Mouse (Mus musculus) left cerebral cortex, adult 9 months (tissue): ENCODE results near the gene Zcchc24.
A peak's percentile ranks its signal among the peaks of the same experiment; 100 is the strongest.

Source experiments
- DNase-seq, 2 experiments: peaks; one replicate each; pipeline ENCODE4 v3.0.0; 2022; ENCODE audit warnings: low spot score in 2 of 2

Gene Zcchc24

DNA sequence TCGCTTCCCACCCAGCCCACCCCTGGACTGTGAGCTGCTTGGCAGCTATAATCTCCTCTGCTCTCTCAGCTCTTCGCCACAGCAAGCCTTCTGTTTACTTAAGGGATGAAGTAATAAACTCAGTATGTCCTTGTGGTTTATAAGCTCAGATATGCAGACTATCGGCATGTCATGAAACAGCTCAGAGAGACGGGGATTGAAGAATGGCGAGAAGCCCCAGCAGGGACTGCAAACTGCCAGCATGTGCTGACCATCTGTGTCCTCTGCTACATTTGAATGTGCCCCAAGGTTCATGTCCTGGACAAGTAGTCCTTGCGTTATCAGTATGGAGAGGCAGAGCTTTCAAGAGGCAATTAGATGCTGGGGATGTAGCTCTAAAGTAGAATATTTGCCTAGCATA lies 7.5 kb upstream of the Zcchc24 start:
- DNase-seq = no peak

DNA sequence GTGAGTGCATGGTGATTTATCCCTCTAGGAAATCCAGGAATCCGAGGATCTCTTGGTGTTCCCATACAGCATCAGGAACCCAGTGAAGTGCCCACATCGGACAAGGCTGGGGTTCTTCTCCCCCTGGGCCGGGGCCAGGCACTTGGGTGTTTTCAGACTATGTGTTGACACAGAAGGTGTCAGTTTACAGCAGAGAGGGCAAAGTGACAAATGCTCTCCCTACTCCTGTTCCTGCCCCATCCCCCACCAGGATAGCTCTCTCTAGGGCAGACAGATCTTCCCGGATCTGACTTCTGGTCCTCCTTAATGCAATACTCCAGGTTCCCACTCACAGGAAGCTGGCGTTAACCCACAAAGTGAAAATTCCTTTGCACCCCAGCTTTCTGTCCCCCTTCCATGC lies 5.3 kb upstream of the Zcchc24 start:
- DNase-seq = no peak

DNA sequence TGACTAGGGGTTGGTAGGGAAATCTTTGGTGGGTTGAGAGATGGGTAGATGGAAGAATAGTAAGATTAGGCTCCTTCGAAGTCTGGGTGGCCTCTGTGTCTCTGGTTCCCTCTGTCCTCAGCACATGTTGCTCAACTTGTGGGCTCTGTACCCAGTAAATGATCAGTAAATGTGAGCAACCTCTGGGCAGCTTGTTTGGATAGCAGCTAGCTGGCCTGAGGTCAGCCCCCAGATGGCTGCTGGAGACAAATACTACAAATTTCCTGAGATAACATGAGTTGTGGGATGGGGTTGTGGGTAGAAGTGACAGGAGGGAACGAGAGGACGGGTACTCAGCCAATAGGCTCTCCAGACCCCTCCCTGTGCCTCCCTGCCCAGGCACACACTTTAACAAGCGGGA lies 4.2 kb upstream of the Zcchc24 start:
- no peak for DNase-seq

DNA sequence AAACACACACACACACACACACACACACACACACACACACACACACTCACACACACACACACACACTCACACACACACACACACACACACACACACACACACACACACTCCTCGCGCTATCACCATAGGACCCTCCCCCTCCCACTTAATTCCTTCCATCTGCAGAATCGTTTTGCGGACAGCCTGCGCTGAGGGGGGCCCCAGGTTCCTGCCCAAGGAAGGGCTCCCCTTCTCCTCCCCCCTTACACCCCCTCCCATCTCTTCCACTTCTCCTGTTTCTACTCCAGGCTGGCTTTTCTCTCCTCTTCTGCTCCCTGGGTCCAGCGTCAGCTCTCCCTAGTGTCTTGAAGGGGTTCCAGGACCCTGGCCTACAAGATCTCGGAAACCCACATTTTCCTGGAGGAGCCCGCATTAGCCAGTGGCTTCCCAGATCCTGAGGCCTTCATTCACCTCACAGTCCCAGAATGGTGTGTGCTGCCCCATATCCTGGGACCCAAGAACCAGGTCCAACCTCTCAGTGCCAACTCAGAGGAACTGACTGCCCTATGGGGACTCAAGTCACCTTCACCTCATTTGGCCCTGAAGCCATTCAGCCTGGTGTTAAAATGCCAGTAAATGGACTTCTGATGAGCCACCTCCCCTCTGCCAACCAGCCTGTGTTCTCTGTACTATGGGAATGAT lies 927 bp upstream of the Zcchc24 start:
- DNase-seq = no peak

DNA sequence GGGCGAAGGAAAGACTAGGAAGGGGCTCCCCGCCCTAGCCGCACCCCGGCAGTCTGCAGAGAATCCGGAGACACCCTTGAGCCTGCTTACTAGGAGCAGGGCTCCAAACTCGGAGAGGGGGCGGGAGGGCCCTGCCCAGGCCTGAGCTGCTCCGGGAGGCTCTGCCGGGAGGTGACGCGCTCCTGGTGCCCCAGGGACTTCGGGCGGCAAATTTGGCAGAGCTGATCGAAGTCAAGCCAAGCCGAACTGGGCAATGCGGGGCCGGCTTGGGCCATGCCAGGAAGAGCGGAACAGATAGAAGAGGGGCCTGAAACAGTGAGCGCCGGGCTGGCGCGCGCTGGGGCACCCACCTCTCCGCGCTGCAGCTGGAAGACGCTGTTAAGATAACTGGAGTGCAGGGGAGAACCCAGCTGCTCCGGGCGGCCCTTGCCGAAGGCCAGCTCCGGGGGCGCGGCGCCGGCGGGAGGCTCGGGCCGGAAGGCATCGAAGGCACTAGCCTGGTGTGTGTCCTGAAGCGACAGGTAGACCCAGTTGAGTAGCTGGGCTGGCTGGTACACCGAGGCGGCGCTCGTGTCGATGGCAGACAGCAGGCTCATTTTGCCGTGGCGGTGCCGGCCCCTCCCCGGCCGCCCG lies 462 bp downstream of the Zcchc24 start:
- DNase-seq = peak in 1 of 2 experiments; percentile 44

DNA sequence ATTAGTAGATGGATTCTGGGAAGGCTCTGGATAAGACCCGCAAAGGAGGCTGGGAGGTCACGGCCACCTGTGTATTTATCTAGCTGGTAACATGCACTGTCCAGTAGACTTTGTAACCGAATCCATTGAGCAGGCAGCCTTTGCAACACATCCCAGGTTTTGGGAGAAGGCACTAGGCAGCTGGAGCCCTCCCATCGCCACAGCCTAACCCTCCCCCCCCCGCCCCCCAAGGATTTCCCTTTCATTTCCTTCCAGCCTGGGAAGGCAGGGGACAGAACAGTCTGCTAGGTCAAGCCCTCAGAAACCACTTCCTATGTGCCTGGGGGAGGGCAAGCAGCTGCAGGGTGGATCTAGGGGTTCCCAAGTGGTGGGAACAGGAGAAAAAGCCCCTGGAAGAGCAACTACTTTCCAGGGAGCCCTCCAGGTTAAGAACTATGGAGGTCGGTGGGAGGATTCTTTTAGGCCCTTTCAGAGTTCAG lies 1.1 kb downstream of the Zcchc24 start:
- no peak for DNase-seq

DNA sequence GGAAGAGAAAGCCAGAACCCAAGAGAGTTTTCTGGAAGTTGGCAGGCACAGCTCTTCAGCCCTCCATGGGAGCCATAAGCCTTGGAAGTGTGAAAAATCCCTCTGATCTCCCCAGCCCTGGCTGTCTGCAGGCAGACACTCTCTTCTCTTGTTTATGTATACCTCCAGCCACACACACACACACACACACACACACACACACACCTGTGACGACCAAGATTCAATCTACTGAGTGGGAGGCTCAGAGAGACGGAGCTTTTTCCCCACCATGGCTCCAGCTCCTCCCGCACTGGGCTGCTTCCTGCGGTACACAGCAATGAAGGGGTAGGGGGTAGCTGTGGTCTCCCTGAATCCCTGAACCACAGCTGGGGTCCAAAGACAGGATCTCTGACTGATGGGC lies 2.4 kb downstream of the Zcchc24 start:
- no peak for DNase-seq

DNA sequence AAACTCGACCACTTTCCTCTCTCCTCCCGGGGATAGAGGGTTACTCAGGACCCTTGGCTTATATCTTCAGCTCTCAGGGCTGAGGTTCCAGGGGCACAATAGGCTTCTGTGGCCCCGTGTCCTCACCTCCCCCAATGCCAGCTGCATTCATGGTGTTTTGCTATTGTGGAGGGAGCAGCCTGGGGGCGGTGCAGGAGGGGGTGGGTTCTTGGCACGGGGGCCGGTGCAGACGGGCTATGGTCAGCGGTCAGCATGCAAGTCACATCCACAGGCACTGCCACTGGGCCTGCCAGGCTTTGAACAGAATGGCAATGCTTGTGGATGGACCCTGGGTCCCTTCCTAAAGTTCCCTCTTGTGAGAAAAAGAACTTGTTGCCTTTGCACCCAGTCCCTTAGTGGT lies 2.9 kb downstream of the Zcchc24 start:
- peak; percentile 42 to 74 for DNase-seq

DNA sequence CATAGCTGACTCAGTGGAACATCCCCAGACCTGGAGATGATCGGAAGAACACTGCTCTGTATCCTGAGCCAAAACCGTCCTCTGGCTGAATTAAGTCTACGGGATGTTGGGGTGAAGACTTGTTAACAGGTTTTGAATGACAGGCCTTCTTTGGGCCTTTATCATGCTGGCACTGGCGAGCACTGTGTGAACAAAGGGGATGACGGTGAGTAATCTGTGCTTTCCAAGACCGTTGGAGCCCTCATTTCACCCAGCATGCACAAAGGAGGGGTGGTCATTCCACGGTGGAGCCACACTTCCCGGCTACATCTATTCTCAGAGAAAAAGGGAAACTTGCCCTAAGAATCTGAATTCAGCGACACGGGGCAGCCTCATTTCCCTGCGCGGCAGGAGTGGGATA lies 3.7 kb downstream of the Zcchc24 start:
- no peak for DNase-seq

DNA sequence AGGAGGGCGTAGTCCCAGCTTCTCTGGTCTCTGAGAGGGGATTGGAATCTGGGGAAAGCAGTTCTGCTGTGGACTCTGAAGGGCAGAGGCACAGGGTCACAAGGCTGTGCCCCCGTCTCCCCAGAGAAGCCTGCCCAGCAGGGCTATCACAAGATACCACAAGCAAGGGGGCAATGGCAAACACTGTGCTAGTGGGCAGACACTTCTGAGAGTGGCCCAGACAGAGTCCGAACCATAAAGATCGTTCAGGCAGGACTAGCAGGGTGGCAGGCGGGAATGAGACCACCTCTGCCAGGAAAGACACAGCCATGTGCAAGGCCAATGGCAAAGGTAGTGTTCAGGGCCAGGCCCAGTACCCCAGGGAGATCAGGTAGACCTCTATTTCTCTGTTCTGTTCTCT lies 7.7 kb downstream of the Zcchc24 start:
- DNase-seq = no peak

DNA sequence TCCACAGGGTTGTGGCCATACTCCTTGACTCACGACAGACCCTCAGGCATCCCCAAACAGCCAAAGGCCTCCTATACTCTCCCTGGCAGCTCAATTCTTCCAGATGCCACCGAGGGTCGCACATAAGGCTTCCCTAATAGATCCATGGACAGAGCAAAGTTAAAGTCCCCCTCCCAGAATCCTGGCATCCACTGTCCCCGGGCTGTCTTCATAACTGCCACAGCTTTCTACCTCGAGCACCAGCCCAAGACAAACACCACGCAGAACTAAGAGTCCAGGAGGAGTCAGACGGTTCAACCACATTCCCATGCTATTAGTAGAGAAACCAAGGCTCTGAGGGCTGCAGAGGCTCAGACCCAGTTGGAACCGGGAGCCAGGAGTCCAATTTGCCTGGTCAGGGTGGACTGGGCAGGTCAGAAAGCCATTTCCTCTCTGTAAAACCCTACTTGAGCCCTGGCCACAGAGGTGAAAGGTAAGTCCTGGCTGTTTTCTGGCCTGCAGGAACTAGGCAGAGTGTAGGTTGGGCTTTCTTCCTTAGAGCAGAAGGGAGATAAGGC lies 8.8 kb downstream of the Zcchc24 start:
- DNase-seq = no peak

DNA sequence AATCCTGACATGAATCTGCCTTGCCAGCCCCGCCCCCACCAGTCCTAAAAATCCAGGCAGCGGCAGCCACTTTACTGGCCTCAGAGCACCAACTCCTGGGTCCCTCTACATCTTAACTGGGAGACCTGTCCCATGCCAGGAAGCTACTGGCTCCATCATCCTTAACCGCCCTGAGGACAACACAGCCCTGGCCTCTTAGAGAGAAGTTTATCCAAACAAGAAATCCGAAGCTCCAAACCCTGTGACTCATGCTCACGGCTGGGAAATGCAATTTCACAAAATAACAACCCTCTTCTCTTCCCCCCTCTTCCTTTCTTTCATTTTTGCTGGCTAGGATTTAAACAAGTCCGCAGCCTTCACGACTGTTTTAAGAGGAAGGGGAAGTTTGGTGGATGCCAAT lies 9.3 kb downstream of the Zcchc24 start:
- no peak for DNase-seq

DNA sequence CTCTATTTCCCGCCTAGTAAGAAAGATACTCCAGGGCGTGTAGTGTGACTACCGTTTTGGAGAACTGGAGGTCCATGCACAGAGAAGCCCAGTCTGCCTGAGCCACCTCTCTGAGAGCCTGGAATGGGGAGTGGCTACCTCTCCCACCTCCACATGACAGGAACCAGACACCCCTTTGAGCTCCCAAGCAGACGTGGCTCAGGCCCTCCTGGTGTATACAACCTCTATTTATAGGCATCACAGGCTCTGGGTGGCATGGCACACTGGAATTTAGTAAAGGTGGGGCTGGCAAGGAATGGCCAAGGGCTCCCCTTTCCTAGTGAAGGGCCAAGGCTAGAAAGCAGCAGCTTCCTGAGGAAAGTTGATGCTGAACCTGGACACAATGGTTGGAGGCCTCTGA lies 10.9 kb downstream of the Zcchc24 start:
- DNase-seq = no peak

DNA sequence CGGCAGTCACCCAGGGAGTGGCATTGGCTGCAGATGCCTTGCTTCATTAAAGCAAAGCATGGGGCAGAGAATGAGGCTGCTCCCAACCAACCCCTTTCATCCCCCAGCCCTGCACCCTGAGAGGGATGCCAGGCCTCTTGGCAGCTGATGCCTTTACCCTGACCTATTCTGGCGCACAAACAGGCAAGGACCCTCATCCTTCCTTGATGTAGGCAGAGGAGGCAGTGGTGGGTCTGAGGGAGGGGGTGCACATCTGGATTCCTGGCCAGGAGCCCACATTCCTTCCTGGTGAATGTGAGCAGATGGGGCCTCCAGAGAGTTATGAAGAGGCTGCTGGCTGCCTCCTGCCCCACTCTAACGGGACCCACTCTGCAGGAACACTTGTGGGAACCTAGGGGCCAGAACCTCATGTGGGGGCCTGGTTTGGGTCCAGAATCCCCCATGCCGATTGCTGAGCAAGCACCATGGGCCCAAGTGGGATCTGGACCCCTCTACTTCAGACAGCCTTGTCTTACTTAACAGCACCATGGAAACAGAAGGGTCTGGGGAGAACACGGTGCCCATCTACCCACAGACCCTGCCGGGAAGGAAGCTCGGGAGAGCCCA lies 12.4 kb downstream of the Zcchc24 start:
- DNase-seq = no peak

DNA sequence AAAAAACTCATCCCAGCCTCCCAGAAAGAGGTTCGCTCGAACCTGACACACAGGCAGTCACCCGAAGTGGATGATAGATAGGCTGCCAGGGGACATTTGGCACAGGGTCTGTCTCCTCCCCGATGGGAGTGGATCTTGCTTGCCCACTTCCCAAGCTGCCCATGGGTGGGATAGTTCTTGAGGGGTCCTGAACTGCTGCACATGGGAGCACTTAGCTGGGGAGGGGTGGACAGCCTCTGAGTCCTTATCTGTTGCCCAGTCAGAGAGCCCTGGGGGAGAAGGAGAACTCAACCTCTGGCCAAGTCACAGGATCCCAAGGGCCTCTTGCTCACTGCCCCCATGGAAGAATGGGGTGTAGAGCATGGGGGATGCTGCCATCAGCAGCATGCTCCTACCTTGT lies 13.3 kb downstream of the Zcchc24 start:
- no peak for DNase-seq

DNA sequence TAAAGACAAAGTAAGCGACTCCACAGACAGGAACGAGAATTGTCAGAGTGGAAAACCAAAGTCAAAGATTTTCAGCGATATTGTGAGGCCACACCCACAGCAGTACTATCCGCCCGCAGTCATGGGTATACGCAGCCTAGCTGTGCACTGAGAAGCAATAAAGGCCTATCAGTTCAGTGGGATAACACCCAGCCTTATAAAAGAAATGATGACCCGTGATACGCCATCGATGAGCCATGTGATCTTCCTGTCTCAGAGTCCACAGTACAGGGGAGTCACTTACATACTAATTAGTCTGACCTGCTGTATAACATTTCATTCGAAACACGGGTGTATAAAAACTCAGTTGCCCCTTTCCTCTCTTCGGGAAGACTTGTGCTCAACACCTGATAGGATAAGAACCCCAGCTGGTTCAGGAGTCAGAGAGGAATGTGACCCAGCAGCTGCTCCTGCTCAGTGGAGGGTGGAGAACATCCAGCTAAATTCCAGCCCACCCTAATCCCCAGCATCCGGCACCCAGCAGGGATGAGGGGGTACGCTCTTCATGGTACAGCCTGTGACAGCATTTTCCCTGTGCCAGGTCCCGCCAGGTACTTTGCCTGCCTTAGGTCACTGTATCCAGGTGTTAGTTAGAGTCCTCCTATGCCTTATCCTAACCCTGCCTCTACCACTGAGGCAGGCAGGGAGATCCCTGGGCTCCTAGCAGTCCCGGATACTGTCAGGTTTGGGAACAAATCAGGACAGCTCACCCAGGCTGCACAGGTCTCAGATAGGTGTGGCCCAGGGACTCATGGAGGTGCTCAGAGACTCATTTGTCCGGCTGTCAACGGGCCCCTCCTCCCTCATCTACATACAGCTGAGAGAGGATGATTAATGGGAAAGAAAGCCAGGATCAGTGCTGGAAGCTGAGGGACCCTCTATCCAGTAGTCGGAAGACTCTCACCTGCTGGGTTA lies 14.0 kb downstream of the Zcchc24 start:
- no peak for DNase-seq

DNA sequence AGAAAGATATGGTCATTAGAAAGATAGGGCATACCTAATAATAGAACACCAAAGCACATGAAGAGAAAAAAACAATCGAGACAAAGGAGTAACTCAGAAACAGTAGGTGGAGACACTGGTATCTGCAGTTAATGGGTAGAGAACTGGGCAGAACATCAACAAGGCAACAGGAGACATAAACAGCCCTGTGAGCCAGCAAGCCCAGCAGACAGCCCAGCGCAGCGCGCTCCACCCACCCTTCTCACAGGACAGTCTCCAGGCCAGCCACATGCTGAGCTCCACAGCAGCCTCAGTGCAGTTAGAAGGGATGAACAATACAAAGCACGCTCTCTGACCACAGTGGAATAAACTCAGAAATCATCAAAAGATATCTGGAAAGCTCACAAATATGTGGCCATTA lies 15.8 kb downstream of the Zcchc24 start:
- DNase-seq = peak in 1 of 2 experiments; percentile 55

DNA sequence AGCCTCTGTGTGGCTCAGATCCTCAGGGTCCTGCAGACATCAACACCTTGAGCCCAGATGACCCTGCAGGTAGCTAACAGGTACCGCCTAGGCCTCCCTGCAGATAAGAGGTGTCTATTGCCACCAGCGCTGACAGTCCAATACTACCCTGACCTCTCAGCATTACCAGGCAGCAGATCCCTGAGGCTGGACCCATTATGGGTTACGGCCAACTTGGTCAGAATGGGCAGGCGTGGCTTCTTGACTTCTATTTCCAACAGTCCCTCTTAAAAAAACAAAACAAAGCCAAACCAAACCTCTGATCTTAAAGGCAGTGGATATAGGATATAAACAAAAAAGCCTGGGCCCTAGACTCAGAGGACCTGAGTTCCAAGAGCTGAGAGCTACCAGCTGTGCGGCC lies 17.8 kb downstream of the Zcchc24 start:
- DNase-seq = no peak

DNA sequence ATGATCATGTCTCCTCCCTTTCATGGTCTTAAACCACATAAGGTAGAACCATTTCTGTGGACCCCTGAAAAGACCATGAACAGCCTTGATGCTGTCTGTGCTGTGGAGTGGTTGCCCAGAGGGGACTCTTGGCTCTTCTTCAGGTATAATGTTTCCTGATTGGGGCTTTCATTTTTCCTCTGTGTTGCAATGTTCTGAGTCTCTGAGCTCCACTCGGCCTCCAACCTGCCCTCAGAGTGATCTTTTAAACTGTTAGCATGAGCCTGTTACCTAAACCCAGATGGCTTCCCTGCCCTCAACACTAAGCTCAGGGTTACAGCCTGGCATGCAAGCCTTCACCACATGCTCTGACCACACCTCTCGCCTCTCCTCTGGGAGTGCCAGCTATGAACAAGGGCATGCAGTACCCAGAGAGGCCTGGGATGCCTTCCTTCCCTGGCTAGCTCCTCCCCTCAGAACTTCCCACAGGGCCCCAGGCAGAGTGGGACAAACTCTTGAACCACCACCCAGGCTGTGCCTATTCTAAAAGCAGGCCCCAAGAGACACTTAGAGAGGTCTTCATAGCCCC lies 18.3 kb downstream of the Zcchc24 start:
- no peak for DNase-seq

DNA sequence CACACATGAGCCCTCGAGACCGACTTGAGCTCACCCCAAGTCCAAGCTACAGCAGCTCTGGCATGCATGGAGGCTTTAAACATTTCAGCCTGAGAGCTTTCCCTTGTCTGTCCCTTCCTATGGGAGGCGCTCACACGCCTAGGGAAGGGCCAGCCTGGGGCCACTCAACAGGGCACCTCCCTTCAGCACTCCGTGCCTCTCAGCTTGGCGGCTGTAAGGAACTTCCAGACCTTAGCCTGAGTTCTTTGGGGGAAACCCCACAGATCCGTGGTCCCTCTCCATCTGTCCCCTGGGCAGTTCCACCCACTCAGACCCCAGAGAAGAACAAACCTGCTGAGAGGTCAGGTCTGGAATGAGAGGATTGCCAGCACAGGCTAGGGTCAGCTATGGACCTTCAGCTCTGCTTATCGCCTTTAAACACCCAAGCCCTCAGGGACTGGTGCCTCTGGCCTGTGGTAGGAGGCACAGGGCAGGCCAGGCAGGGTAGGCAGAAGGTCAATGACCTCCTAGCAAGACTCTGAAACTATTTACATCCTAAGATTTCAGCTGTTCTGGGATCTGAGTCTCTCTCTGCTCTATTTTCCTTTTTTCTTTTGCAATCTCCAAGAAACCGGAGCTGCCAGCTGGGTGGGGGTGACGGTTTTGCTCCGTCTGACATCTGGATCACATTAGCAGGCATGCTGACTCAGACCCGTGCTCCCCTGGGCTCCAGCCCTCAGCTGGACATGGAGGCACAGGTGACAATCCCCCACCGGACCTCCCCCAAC lies 19.5 kb downstream of the Zcchc24 start:
- DNase-seq = no peak
